Mouse (Mus musculus) MEL (cell line): Measurements from ENCODE around the gene Adgrf3. TPM values are rescaled to one million over a fixed set of nuclear protein-coding genes. Genes with fewer than 3 reads are reported as not detected.

Experiments
- DNase-seq: peaks from one replicate; pipeline ENCODE4 v3.0.0; 2011; ENCODE audit warnings: low read depth, low spot score
- H3K27ac ChIP-seq: 2 replicates; pipeline ENCODE4 v1.5.1; 2012; ENCODE audit warnings: low read depth, mild to moderate bottlenecking, control low read depth, low read length, moderate library complexity; ENCODE audit not compliant: control insufficient read depth
- H3K27me3 ChIP-seq, 2 experiments: fragments of 150-350 bp in 1 of 2; sonication (generic) in 1 of 2; 2 replicates each; pipeline ENCODE4 v1.6.1; 2012; ENCODE audit warnings: low read length in 2 of 2, mild to moderate bottlenecking in 2 of 2, improper control_type of control experiment in 1 of 2, moderate library complexity in 1 of 2; ENCODE audit not compliant: insufficient read depth in 2 of 2, control insufficient read depth in 1 of 2
- H3K36me3 ChIP-seq, 2 experiments: 2 replicates each; pipeline ENCODE4 v1.6.1; 2012 to 2014; ENCODE audit warnings: low read length in 2 of 2, improper control_type of control experiment in 1 of 2, inconsistent platforms in 1 of 2, mild to moderate bottlenecking in 1 of 2; ENCODE audit not compliant: insufficient read depth in 2 of 2, control insufficient read depth in 1 of 2
- H3K4me1 ChIP-seq, 2 experiments: fragments of 150-350 bp in 1 of 2; sonication (generic) in 1 of 2; 2 replicates each; pipeline ENCODE4 v1.6.1; 2012; ENCODE audit warnings: low read length in 2 of 2, improper control_type of control experiment in 1 of 2, mild to moderate bottlenecking in 1 of 2; ENCODE audit not compliant: insufficient read depth in 2 of 2, control insufficient read depth in 1 of 2
- H3K4me3 ChIP-seq, 2 experiments: fragments of 150-350 bp in 1 of 2; sonication (generic) in 1 of 2; 2 replicates each; pipeline ENCODE4 v1.5.1; 2012; ENCODE audit warnings: low read depth in 2 of 2, low read length in 2 of 2, mild to moderate bottlenecking in 2 of 2, moderate library complexity in 2 of 2, control low read depth in 1 of 2, improper control_type of control experiment in 1 of 2; ENCODE audit not compliant: control insufficient read depth in 1 of 2, insufficient read depth in 1 of 2
- H3K79me2 ChIP-seq: 2 replicates; pipeline ENCODE4 v1.6.1; 2012; ENCODE audit warnings: mild to moderate bottlenecking, low read length, moderate library complexity; ENCODE audit not compliant: control insufficient read depth, poor library complexity, insufficient read depth
- H3K9ac ChIP-seq: 2 replicates; pipeline ENCODE4 v1.6.1; 2012; ENCODE audit warnings: low read depth, mild to moderate bottlenecking, control low read depth, low read length, moderate library complexity; ENCODE audit not compliant: control insufficient read depth, poor library complexity, severe bottlenecking
- H3K9me3 ChIP-seq: fragments of 150-350 bp; sonication (generic); replicated peaks from 2 replicates; pipeline ENCODE4 v1.6.1; 2012; ENCODE audit warnings: mild to moderate bottlenecking, low read length, improper control_type of control experiment, moderate library complexity; ENCODE audit not compliant: insufficient read depth
- BHLHE40 ChIP-seq: IDR thresholded peaks from 2 replicates; pipeline ENCODE4 v1.6.1; 2012; ENCODE audit warnings: low read depth, mild to moderate bottlenecking, inconsistent platforms, low read length, improper control_type of control experiment, borderline replicate concordance
- CHD1 ChIP-seq: IDR thresholded peaks from 2 replicates; pipeline ENCODE4 v1.6.1; 2012; ENCODE audit warnings: low read depth, mild to moderate bottlenecking, inconsistent platforms, low read length, improper control_type of control experiment
- CTCF ChIP-seq, 3 experiments: IDR thresholded peaks in 2 of 3; conservative IDR thresholded peaks in 1 of 3; 2 replicates each; pipeline ENCODE4 v1.5.1; 2011 to 2012; ENCODE audit warnings: low read length in 3 of 3, low read depth in 2 of 3, mild to moderate bottlenecking in 2 of 3, improper control_type of control experiment in 1 of 3, inconsistent platforms in 1 of 3, mixed read lengths in 1 of 3, moderate library complexity in 1 of 3; ENCODE audit not compliant: control insufficient read depth in 1 of 3, insufficient read depth in 1 of 3, poor library complexity in 1 of 3, severe bottlenecking in 1 of 3
- E2F4 ChIP-seq: IDR thresholded peaks from 2 replicates; pipeline ENCODE4 v1.6.1; 2011; ENCODE audit warnings: low read depth, low read length, improper control_type of control experiment, borderline replicate concordance
- ELF1 ChIP-seq: IDR thresholded peaks from 2 replicates; pipeline ENCODE4 v1.6.1; 2014; ENCODE audit warnings: low read depth, mild to moderate bottlenecking, inconsistent platforms, low read length, improper control_type of control experiment, moderate library complexity
- ETS1 ChIP-seq: IDR thresholded peaks from 2 replicates; pipeline ENCODE4 v1.6.1; 2012; ENCODE audit warnings: low read depth, mild to moderate bottlenecking, inconsistent platforms, low read length, improper control_type of control experiment, moderate library complexity
- GABPA ChIP-seq: IDR thresholded peaks from 2 replicates; pipeline ENCODE4 v1.6.1; 2012; ENCODE audit warnings: low read depth, mild to moderate bottlenecking, inconsistent platforms, low read length, improper control_type of control experiment, moderate library complexity
- GATA1 ChIP-seq: IDR thresholded peaks from 2 replicates; pipeline ENCODE4 v1.6.1; 2011; ENCODE audit warnings: low read depth, low read length, improper control_type of control experiment
- HCFC1 ChIP-seq: IDR thresholded peaks from 2 replicates; pipeline ENCODE4 v1.6.1; 2012; ENCODE audit warnings: low read depth, mild to moderate bottlenecking, inconsistent platforms, low read length, improper control_type of control experiment, moderate library complexity
- KAT2A ChIP-seq: conservative IDR thresholded peaks from 2 replicates; pipeline ENCODE4 v1.6.1; 2012; ENCODE audit warnings: low read depth, low read length, improper control_type of control experiment, inconsistent platforms
- MAFK ChIP-seq: IDR thresholded peaks from 2 replicates; pipeline ENCODE4 v1.6.1; 2011; ENCODE audit warnings: low read depth, mild to moderate bottlenecking, low read length, improper control_type of control experiment, borderline replicate concordance
- MAX ChIP-seq: IDR thresholded peaks from 2 replicates; pipeline ENCODE4 v1.6.1; 2011; ENCODE audit warnings: low read length, improper control_type of control experiment
- MAZ ChIP-seq: IDR thresholded peaks from 2 replicates; pipeline ENCODE4 v1.6.1; 2012; ENCODE audit warnings: low read depth, mild to moderate bottlenecking, inconsistent platforms, low read length, improper control_type of control experiment
- MEF2A ChIP-seq: IDR thresholded peaks from 2 replicates; pipeline ENCODE4 v1.6.1; 2014; ENCODE audit warnings: low read depth, mild to moderate bottlenecking, inconsistent platforms, low read length, improper control_type of control experiment; ENCODE audit not compliant: poor library complexity, insufficient replicate concordance, severe bottlenecking; ENCODE audit errors: extremely low read depth
- MXI1 ChIP-seq: IDR thresholded peaks from 2 replicates; pipeline ENCODE4 v1.6.1; 2011; ENCODE audit warnings: mild to moderate bottlenecking, low read depth, low read length, improper control_type of control experiment
- MYB ChIP-seq: IDR thresholded peaks from 2 replicates; pipeline ENCODE4 v1.6.1; 2011; ENCODE audit warnings: mild to moderate bottlenecking, low read depth, low read length, improper control_type of control experiment
- MYC ChIP-seq: IDR thresholded peaks from 2 replicates; pipeline ENCODE4 v1.6.1; 2011; ENCODE audit warnings: low read depth, mild to moderate bottlenecking, low read length, improper control_type of control experiment, moderate library complexity
- NRF1 ChIP-seq: IDR thresholded peaks from 2 replicates; pipeline ENCODE4 v1.6.1; 2014; ENCODE audit warnings: low read depth, mild to moderate bottlenecking, inconsistent platforms, low read length, improper control_type of control experiment, moderate library complexity; ENCODE audit not compliant: poor library complexity, insufficient read depth, severe bottlenecking
- POLR2AphosphoS2 ChIP-seq: IDR thresholded peaks from 2 replicates; pipeline ENCODE4 v1.6.1; 2011; ENCODE audit warnings: low read length, improper control_type of control experiment
- RAD21 ChIP-seq: IDR thresholded peaks from 2 replicates; pipeline ENCODE4 v1.6.1; 2011; ENCODE audit warnings: mild to moderate bottlenecking, low read depth, low read length, improper control_type of control experiment
- RCOR1 ChIP-seq: IDR thresholded peaks from 2 replicates; pipeline ENCODE4 v1.6.1; 2012; ENCODE audit warnings: low read depth, mild to moderate bottlenecking, inconsistent platforms, low read length, improper control_type of control experiment
- SIN3A ChIP-seq: IDR thresholded peaks from 2 replicates; pipeline ENCODE4 v1.6.1; 2012; ENCODE audit warnings: low read length, improper control_type of control experiment, inconsistent platforms
- SMC3 ChIP-seq: IDR thresholded peaks from 2 replicates; pipeline ENCODE4 v1.6.1; 2011; ENCODE audit warnings: low read depth, low read length, improper control_type of control experiment
- TAL1 ChIP-seq: IDR thresholded peaks from 2 replicates; pipeline ENCODE4 v1.6.1; 2012; ENCODE audit warnings: mild to moderate bottlenecking, inconsistent platforms, low read length, moderate library complexity, mixed read lengths
- TBP ChIP-seq: IDR thresholded peaks from 2 replicates; pipeline ENCODE4 v1.8.0; 2011; ENCODE audit warnings: low read depth, low read length, improper control_type of control experiment
- UBTF ChIP-seq: IDR thresholded peaks from 2 replicates; pipeline ENCODE4 v1.6.1; 2012; ENCODE audit warnings: low read depth, mild to moderate bottlenecking, inconsistent platforms, low read length, improper control_type of control experiment, moderate library complexity, borderline replicate concordance; ENCODE audit not compliant: insufficient read depth
- USF2 ChIP-seq, 2 experiments: IDR thresholded peaks; 2 replicates each; pipeline ENCODE4 v1.6.1; 2011 to 2012; ENCODE audit warnings: improper control_type of control experiment in 2 of 2, low read length in 2 of 2, borderline replicate concordance in 1 of 2, inconsistent platforms in 1 of 2, low read depth in 1 of 2, mild to moderate bottlenecking in 1 of 2; ENCODE audit not compliant: insufficient read depth in 1 of 2
- ZC3H11A ChIP-seq: IDR thresholded peaks from 2 replicates; pipeline ENCODE4 v1.6.1; 2012; ENCODE audit warnings: low read depth, mild to moderate bottlenecking, inconsistent platforms, low read length, improper control_type of control experiment
- ZMIZ1 ChIP-seq: IDR thresholded peaks from 2 replicates; pipeline ENCODE4 v1.6.1; 2012; ENCODE audit warnings: low read depth, mild to moderate bottlenecking, inconsistent platforms, low read length, improper control_type of control experiment, moderate library complexity
- polyA plus RNA-seq, 2 experiments: library from polyadenylated mRNA; stranded (reverse) in 1 of 2; unstranded in 1 of 2; fragments of >175 nt in 1 of 2; fragments of >200 nt in 1 of 2; gene quantifications; 2 replicates each; pipeline versions ENCODE4 v1.2.1 to v1.2.4; 2012; ENCODE audit warnings: low replicate concordance in 2 of 2, low read depth in 1 of 2; ENCODE audit not compliant: insufficient read length in 2 of 2, insufficient read depth in 1 of 2, missing spikeins in 1 of 2
- total RNA-seq: library from RNA; depleted of rRNA; stranded (reverse); fragments of 300-350 nt; gene quantifications from 2 replicates; pipeline ENCODE4 v1.2.3, GENCODE M21; 2012; rRNA removed

The Adgrf3 gene
- total RNA-seq (1.2 and 1.7 TPM in 2 replicates), polyA plus RNA-seq (1 to 10 TPM in 1 of 2 experiments, not detected in 1; 2.7 TPM)

DNA sequence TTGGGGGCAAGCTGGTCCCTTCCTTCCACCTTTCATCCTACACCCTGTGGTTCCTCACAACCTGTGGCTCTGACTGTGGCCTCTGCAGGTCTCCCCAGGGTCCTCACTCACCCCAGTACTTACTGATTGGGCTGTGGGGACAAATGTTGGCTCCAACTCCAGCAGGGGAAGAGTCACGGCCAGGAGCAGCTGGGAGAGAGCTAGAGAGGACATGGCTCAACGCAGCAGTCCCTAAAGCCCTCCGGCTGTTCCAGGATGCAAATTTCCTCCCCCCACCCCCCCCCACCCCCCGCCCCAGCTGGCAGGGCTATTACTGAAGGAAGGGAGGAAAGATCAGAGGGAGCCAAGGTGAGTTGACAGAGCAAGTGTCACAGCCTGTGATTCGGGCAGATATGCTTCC is at the start of gene Adgrf3:
Adgrf3 (minus strand) TSS at position 230 of the 400 bp plus-strand sequence.
- H3K4me1 ChIP-seq: peaks cover 0 to 18% of the 10 kb centered on the region in 2 experiments; a peak in 3 of 4 replicates
- H3K27ac ChIP-seq: no peak within 1 kb of the TSS
- H3K36me3 ChIP-seq: peaks cover 0 to 3% of the 10 kb centered on the region in 2 experiments; a peak in 1 of 4 replicates
- no peaks in the 10 kb centered on the region for H3K9me3 ChIP-seq
- no peak for DNase-seq
- no peaks in the 10 kb centered on the region for H3K79me2 ChIP-seq
- TF ChIP-seq TBP (no peak), CHD1 (no peak), MYC (no peak), MYB (no peak), ZC3H11A (no peak), SIN3A (no peak), KAT2A (no peak), POLR2AphosphoS2 (no peak), UBTF (no peak), GATA1 (no peak), E2F4 (no peak), CTCF (IDR thresholded peaks at IDR 0.05 in 2 of 3, conservative IDR thresholded peaks at IDR 0.05 in 1 of 3; ENCODE audit: control insufficient read depth in 1 of 3, insufficient read depth in 1 of 3, low read depth in 2 of 3, low read length in 3 of 3, poor library complexity in 1 of 3, severe bottlenecking in 1 of 3) (no peak), HCFC1 (no peak), BHLHE40 (no peak), RCOR1 (no peak), GABPA (no peak), MAX (no peak), MXI1 (no peak), TAL1 (no peak), ELF1 (no peak)
- no peak within 1 kb of the TSS for H3K4me3 ChIP-seq
- no peaks in the 10 kb centered on the region for H3K27me3 ChIP-seq
- H3K9ac ChIP-seq: no peak within 1 kb of the TSS

DNA sequence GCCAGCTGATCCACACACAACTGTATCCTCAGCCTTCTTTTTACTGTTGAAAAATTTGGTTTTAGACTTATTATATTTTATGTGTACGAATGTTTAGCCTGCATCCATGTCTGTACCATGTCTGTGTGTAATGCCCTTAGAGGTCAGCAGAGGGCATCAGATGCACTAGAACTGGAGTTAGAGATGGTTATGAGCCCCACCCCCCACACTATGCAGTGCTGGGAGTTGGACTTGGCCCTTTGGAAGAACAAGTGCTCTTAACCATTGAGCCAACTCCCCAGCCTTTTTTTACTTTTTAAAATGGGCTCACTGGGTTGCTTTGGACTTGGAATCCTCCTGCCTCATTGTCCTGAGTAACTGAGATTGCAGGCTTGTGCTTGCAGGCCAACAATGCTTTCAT is 42.1 kb upstream of the Adgrf3 start:
- Histone ChIP-seq H3K4me1 (peaks cover 6 to 8% of the 10 kb centered on the region in 2 experiments), H3K27ac (no peak overlapping the region), H3K27me3 (no peaks in the 10 kb centered on the region), H3K36me3 (peaks cover 15 to 23% of the 10 kb centered on the region in 2 experiments), H3K4me3 (no peak overlapping the region), H3K9me3 (no peaks in the 10 kb centered on the region), H3K79me2 (peaks cover 42% of the 10 kb centered on the region), H3K9ac (no peak overlapping the region)
- peak; percentile 67 for DNase-seq
- TF ChIP-seq MEF2A: no peak
- no peak for TF ChIP-seq E2F4
- TF ChIP-seq ETS1: no peak
- no peak for TF ChIP-seq MAZ
- TF ChIP-seq RCOR1: no peak
- no peak for TF ChIP-seq ZC3H11A
- peak; percentile 17 for TF ChIP-seq RAD21
- no peak for TF ChIP-seq ZMIZ1
- no peak for TF ChIP-seq NRF1
- TF ChIP-seq CHD1: no peak
- TF ChIP-seq TBP: no peak
- TF ChIP-seq TAL1: no peak
- no peak for TF ChIP-seq BHLHE40
- no peak for TF ChIP-seq MAX
- TF ChIP-seq USF2 (IDR thresholded peaks at IDR 0.05; ENCODE audit: borderline replicate concordance in 1 of 2, insufficient read depth in 1 of 2, low read depth in 1 of 2, low read length in 2 of 2): no peak
- TF ChIP-seq SMC3: peak; percentile 51
- TF ChIP-seq MYC: no peak
- peak; percentile 31 to 63 (median 62); a peak in 5 of 6 replicates for TF ChIP-seq CTCF (IDR thresholded peaks at IDR 0.05 in 2 of 3, conservative IDR thresholded peaks at IDR 0.05 in 1 of 3; ENCODE audit: control insufficient read depth in 1 of 3, insufficient read depth in 1 of 3, low read depth in 2 of 3, low read length in 3 of 3, poor library complexity in 1 of 3, severe bottlenecking in 1 of 3)
- TF ChIP-seq MAFK: no peak
- TF ChIP-seq GABPA: no peak
- TF ChIP-seq GATA1: no peak
